Mouse (Mus musculus): Measurements from ENCODE around the gene Kat5. TPM values are rescaled to one million over a fixed set of nuclear protein-coding genes. Genes with fewer than 3 reads are reported as not detected.

The Kat5 gene
- polyA plus RNA-seq, 1 experiment from 2014 or later: 59.3 TPM

DNA sequence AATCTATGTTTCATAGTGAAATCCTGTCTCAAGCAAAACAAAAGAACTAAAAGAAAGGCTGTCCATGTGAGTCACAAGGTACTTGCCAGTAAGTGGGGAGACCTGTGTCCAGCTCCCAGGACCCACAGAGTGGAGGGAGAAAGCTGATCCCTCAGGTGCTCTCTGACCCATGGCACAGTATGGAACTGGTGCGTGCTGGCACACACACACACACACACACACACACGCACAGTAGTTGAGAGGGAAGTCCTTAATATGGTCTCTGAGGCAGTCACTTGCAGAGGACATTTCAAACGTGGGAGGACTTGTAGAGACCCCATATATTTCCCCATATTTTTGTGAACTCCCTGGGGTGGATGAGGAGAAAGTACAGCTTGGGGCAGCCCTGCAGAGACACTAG lies 48.2 kb downstream of the Kat5 start:
- Histone ChIP-seq H3K9me3 (replicated peaks) (no peaks in the 10 kb centered on the region), H3K4me1 (peaks cover 35% of the 10 kb centered on the region), H3K4me3 (no peak overlapping the region), H3K27me3 (ENCODE audit: low read depth, poor library complexity, severe bottlenecking) (peaks cover 99% of the 10 kb centered on the region), H3K36me3 (no peaks in the 10 kb centered on the region), H3K27ac (no peak overlapping the region)
- 61% methylated on average over 3 of the region's 3 CpGs for WGBS
- DNase-seq (ENCODE audit: low spot score): no peak

DNA sequence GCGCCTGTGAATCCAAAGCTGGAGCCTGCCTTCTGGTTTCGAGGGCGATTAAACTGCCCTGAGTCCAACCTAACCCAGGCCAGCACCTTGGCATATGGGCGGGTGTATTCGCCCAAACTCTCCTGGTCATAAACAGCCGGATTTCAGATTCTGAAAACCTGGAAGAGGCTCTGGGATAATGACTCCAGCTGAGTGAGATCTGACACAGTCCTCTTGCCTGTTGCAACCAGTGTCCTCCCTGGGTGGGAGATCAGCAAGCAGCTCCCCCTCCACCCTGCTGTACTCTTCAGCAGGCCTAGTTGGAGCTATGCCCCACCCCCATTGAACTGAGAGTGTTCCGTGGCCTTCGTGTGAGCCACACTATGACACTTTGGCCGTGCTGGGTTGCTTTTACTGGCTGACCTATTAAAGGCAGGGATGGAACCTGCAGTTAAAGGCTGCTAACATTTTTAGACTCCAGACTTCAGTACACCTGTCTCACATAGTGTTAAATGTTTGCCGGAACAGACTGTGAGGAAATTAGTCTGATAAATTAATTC lies 48.7 kb downstream of the Kat5 start:
- DNase-seq (ENCODE audit: low spot score): peak; percentile 46
- Histone ChIP-seq H3K27ac (no peak overlapping the region; the same call in 1 of the 2 replicates), H3K36me3 (no peaks in the 10 kb centered on the region), H3K9me3 (replicated peaks) (no peaks in the 10 kb centered on the region), H3K4me3 (peak overlapping the region; percentile 51; the same call in 1 of the 2 replicates), H3K4me1 (peaks cover 29% of the 10 kb centered on the region), H3K27me3 (ENCODE audit: low read depth, poor library complexity, severe bottlenecking) (peaks cover 99% of the 10 kb centered on the region)
- 17% methylated on average over 10 of the region's 10 CpGs for WGBS

DNA sequence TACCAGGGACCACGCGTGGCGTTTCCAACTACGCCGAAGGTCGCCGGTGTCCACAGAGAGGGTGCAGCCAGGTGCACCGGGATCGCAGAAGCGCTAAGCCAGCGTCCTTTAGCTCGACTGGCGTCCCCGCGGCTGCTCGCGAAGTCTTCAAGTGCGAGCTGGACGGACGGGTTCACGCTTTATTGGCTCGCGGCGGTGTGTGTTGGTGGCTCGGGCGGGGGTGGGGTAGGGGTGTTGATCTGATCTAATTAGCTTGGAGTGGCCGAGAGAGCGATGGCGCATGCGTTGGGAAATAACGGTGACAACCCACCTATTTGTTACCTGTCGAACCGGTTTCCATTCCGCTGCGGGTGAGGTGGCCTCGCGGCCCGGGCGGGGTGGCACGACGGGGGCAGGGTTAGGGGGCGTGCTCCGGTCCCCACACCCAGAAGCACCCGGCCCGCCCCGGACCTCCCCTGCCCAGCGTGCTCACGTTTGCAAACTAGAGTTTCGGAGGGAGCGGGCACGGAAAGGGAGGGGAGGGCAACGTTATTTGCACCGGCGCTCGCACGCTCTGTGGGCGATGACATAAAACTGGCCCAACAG lies 49.5 kb downstream of the Kat5 start, which contains the start of gene Ovol1:
Gene Ovol1 (minus strand): TSS at position 190 of the 585 bp plus-strand sequence.
- Histone ChIP-seq H3K9me3 (replicated peaks) (no peaks in the 10 kb centered on the region), H3K36me3 (no peaks in the 10 kb centered on the region), H3K4me3 (peak within 1 kb of the TSS; percentile 51), H3K4me1 (peaks cover 27% of the 10 kb centered on the region), H3K27me3 (ENCODE audit: low read depth, poor library complexity, severe bottlenecking) (peaks cover 99% of the 10 kb centered on the region), H3K27ac (peak within 1 kb of the TSS; percentile 14; the same call in 1 of the 2 replicates)
- peak; percentile 68 for DNase-seq (ENCODE audit: low spot score)
- whole genome bisulfite sequencing: 1% methylated on average over 57 of the region's 57 CpGs

DNA sequence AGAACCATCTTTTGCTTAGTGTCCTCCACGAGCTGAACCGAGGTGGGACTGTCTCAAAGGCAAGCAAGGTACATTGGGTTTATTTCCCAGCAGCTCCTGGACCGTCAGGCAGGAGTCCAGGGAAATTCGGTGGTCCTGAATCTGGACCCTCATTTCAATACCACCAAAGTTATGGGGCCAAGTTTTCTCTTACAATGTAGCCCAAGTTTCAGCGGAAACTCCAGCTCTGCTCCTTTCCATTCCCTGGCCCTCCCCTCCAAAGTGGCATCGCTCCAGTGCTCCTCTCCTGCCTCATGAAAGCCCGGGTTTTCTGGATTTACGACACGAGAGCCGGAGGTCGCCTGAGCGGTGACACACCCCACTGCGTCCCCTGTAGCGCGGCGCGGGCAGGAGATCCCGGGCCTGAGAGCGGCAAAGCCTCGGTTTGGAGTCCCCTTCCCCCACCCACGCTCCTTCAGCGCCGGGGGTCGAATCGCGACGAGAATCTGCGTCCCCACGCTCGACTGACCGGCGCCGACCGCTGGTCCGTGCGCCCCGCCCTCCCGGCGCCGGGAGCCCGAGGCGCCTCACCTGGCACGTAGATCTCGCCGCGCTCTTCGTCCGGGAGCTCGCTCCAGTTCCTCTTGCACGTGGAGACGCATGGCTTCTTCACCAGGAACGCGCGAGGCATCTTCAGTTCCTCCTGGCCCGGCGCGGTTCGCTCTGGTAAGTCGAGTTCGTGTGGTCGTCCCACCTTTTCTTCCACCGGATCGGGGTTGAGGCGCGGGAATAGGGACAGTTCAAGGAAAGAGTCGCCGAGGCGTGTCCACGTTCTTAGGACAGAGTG lies 50.2 kb downstream of the Kat5 start:
- peak overlapping the region; percentile 51 for H3K4me3 ChIP-seq
- 0 out of 2 replicates have a peak overlapping the region, but pooled peaks have one; percentile 14 for H3K27ac ChIP-seq
- peak; percentile 57 for DNase-seq (ENCODE audit: low spot score)
- H3K4me1 ChIP-seq: peaks cover 27% of the 10 kb centered on the region
- no peaks in the 10 kb centered on the region for H3K36me3 ChIP-seq
- peaks cover 99% of the 10 kb centered on the region for H3K27me3 ChIP-seq (ENCODE audit: low read depth, poor library complexity, severe bottlenecking)
- WGBS: 1% methylated on average over 69 of the region's 69 CpGs
- H3K9me3 ChIP-seq (replicated peaks): no peaks in the 10 kb centered on the region

DNA sequence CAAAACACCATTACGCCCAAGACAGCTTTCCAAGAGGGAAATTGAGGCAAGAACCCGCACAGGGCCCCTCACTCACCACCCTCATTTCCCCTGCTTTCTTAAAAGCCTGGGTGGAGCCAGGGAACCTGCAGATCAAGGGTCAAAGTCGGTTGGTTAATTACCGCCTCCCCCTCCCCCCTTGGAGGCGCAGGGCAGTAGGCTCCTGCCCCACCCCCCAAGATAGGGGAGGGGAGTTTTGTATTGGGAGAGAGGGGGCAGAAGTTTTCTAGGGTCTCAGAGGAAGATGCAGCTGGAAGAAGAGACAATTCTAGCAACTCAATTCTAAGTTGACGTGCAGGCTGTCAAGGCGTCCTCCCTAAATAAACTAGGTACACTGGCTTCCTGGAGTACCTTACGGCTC lies 50.8 kb downstream of the Kat5 start:
- peaks cover 27% of the 10 kb centered on the region for H3K4me1 ChIP-seq
- no peak for DNase-seq (ENCODE audit: low spot score)
- no peaks in the 10 kb centered on the region for H3K36me3 ChIP-seq
- H3K4me3 ChIP-seq: peak overlapping the region; percentile 51
- H3K9me3 ChIP-seq (replicated peaks): no peaks in the 10 kb centered on the region
- 11% methylated on average over 8 of the region's 8 CpGs for WGBS
- no peak overlapping the region for H3K27ac ChIP-seq
- H3K27me3 ChIP-seq (ENCODE audit: low read depth, poor library complexity, severe bottlenecking): peaks cover 98% of the 10 kb centered on the region

DNA sequence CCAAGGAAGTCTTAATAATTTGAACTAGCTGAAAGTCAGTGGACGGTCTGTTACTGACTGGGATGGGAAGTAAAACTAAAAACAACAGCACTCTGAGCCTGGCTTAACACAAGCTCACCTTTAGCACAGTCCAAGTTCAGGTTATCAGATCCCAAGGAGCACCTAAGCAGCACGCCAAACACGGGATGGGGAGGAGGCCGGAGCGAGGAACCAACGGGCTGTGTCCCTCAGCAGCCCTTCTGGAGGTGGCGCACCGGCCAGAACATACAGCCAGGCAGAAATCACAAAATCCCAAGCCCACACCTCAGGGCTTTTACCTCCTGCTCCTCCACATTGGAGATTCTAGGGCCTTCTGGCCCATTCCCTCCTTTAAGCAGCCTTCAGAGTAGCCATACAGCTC lies 51.3 kb downstream of the Kat5 start:
- Histone ChIP-seq H3K4me3 (no peak overlapping the region; the same call in 1 of the 2 replicates), H3K36me3 (no peaks in the 10 kb centered on the region), H3K27me3 (ENCODE audit: low read depth, poor library complexity, severe bottlenecking) (peaks cover 98% of the 10 kb centered on the region), H3K27ac (no peak overlapping the region), H3K9me3 (replicated peaks) (no peaks in the 10 kb centered on the region), H3K4me1 (peaks cover 27% of the 10 kb centered on the region)
- DNase-seq (ENCODE audit: low spot score): no peak
- WGBS: 66% methylated on average over 8 of the region's 8 CpGs

DNA sequence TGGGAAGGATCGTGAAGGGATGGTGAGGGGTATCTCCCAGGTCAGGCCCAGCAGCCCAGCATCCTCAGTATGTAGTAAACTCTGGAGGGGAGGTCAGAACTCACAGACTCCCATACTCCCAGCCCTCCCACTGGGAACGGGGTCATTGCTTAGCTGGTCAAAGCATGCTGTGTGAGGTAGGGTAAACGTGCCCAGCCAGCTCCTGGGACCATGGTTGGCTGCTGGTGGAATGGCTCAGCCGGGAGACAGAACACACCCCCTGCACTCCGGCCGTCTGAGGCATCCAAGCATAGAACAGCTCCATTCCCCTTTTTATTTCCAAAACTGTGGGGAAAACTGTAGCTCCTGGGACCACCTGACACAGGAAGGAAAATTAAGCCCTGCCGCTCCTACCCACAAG lies 51.9 kb downstream of the Kat5 start:
- Histone ChIP-seq H3K36me3 (no peaks in the 10 kb centered on the region), H3K27me3 (ENCODE audit: low read depth, poor library complexity, severe bottlenecking) (peaks cover 96% of the 10 kb centered on the region), H3K4me3 (no peak overlapping the region), H3K4me1 (peaks cover 27% of the 10 kb centered on the region), H3K9me3 (replicated peaks) (no peaks in the 10 kb centered on the region), H3K27ac (no peak overlapping the region)
- DNase-seq (ENCODE audit: low spot score): no peak
- WGBS: 53% methylated on average over 7 of the region's 7 CpGs

DNA sequence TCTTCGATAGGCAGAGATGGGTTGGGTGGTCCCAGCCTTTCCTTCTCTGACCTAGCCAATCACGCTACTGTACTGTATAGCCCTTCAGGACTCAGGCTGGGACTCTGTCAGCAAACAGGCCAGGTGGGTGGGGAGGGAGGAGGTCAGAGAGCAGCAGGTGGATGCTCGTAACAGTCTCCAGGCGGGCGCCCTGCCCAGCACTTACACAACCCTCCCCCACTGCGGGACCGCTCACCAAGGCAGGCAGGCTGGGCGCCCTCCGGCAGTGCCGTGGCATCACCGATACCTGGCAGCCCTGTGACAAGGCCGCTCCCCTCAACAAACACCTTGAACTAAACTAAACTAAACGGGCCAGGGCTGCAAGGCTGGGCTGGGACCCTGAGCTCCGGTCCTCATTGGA lies 55.8 kb downstream of the Kat5 start:
- WGBS: 66% methylated on average over 14 of the region's 14 CpGs
- H3K9me3 ChIP-seq (replicated peaks): no peaks in the 10 kb centered on the region
- H3K27me3 ChIP-seq (ENCODE audit: low read depth, poor library complexity, severe bottlenecking): peaks cover 68% of the 10 kb centered on the region
- no peak overlapping the region for H3K4me3 ChIP-seq
- DNase-seq (ENCODE audit: low spot score): no peak
- H3K4me1 ChIP-seq: peaks cover 4% of the 10 kb centered on the region
- no peaks in the 10 kb centered on the region for H3K36me3 ChIP-seq
- no peak overlapping the region for H3K27ac ChIP-seq

DNA sequence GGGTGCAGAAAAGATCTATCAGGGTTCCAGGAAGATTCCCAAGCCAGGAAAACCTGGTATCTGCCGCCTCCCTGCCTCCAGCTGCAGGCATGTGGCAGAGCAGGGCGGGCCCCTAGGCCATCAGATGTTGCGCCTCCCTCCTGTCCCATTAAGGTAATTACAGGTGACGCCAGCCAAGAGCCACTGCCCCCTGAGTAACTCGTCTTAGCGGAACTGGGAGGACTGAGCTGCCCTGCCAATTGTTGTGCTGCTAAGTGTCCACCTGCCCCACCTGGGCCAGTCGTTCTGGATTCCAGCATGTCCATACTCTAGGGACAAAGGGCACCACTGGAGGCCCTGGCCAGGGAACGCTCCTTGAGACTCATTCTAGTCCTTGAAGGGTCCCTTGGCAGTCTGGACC lies 56.2 kb downstream of the Kat5 start:
- Histone ChIP-seq H3K36me3 (no peaks in the 10 kb centered on the region), H3K27me3 (ENCODE audit: low read depth, poor library complexity, severe bottlenecking) (peaks cover 63% of the 10 kb centered on the region), H3K27ac (no peak overlapping the region), H3K4me1 (peaks cover under 1% of the 10 kb centered on the region; the same call in 1 of the 2 replicates), H3K4me3 (no peak overlapping the region), H3K9me3 (replicated peaks) (no peaks in the 10 kb centered on the region)
- WGBS: 42% methylated on average over 8 of the region's 8 CpGs
- no peak for DNase-seq (ENCODE audit: low spot score)

Other genes starting within 250 kb of the Kat5 start
- gene Eif1ad, start 243.5 kb downstream of the Kat5 start, polyA plus RNA-seq (2016; fragmentation: Nextera tagmentation; extraction: Ambion mirVana): 99.4 and 109 TPM in 2 replicates
- gene Banf1, start 243.1 kb downstream of the Kat5 start, polyA plus RNA-seq (2016; fragmentation: Nextera tagmentation; extraction: Ambion mirVana): 607 and 678 TPM in 2 replicates
- gene Sart1, start 221.5 kb downstream of the Kat5 start, polyA plus RNA-seq (2016; fragmentation: Nextera tagmentation; extraction: Ambion mirVana): 103 and 111 TPM in 2 replicates
- gene Tsga10ip, start 207.7 kb downstream of the Kat5 start, polyA plus RNA-seq (2016; fragmentation: Nextera tagmentation; extraction: Ambion mirVana): not detected in 2 replicates
- 224 and 246 TPM in 2 replicates for gene Drap1, start 185.3 kb downstream of the Kat5 start, polyA plus RNA-seq (2016; fragmentation: Nextera tagmentation; extraction: Ambion mirVana)
- 59.7 and 68.8 TPM in 2 replicates for gene AI837181, start 185.1 kb downstream of the Kat5 start, polyA plus RNA-seq (2016; fragmentation: Nextera tagmentation; extraction: Ambion mirVana)
- not detected in 2 replicates for gene Fosl1, start 162.7 kb downstream of the Kat5 start, polyA plus RNA-seq (2016; fragmentation: Nextera tagmentation; extraction: Ambion mirVana)
- 8.9 and 9.7 TPM in 2 replicates for gene Ccdc85b, start 152.3 kb downstream of the Kat5 start, polyA plus RNA-seq (2016; fragmentation: Nextera tagmentation; extraction: Ambion mirVana)
- gene Fibp, start 149.6 kb downstream of the Kat5 start, polyA plus RNA-seq (2016; fragmentation: Nextera tagmentation; extraction: Ambion mirVana): 111 and 132 TPM in 2 replicates
- gene Ctsw, start 141.7 kb downstream of the Kat5 start, polyA plus RNA-seq (2016; fragmentation: Nextera tagmentation; extraction: Ambion mirVana): 1.6 and 1.9 TPM in 2 replicates
- gene Efemp2, start 136.3 kb downstream of the Kat5 start, polyA plus RNA-seq (2016; fragmentation: Nextera tagmentation; extraction: Ambion mirVana): 85.6 and 99.7 TPM in 2 replicates
- gene Mus81, start 121.8 kb downstream of the Kat5 start, polyA plus RNA-seq (2016; fragmentation: Nextera tagmentation; extraction: Ambion mirVana): 38.2 and 40.4 TPM in 2 replicates
- 3,106 and 3,128 TPM in 2 replicates for gene Cfl1, start 119.8 kb downstream of the Kat5 start, polyA plus RNA-seq (2016; fragmentation: Nextera tagmentation; extraction: Ambion mirVana)
- gene 1700020D05Rik, start 106.5 kb downstream of the Kat5 start, polyA plus RNA-seq (2016; fragmentation: Nextera tagmentation; extraction: Ambion mirVana): not detected in 2 replicates
- gene Snx32, start 99.7 kb downstream of the Kat5 start, polyA plus RNA-seq (2016; fragmentation: Nextera tagmentation; extraction: Ambion mirVana): 4.1 and 7.0 TPM in 2 replicates
- 0.74 and 0.86 TPM in 2 replicates for gene Ovol1, start 49.6 kb downstream of the Kat5 start, polyA plus RNA-seq (2016; fragmentation: Nextera tagmentation; extraction: Ambion mirVana)
- gene Ap5b1, start 42.2 kb downstream of the Kat5 start, polyA plus RNA-seq (2016; fragmentation: Nextera tagmentation; extraction: Ambion mirVana): 1.2 and 1.4 TPM in 2 replicates
- gene Rnaseh2c, start 8.4 kb downstream of the Kat5 start, polyA plus RNA-seq (2016; fragmentation: Nextera tagmentation; extraction: Ambion mirVana): 197 and 205 TPM in 2 replicates
- gene Rela, start 27.2 kb upstream of the Kat5 start, polyA plus RNA-seq (2016; fragmentation: Nextera tagmentation; extraction: Ambion mirVana): 31.5 and 39.6 TPM in 2 replicates
- 35.9 and 38.6 TPM in 2 replicates for gene Sipa1, start 53.5 kb upstream of the Kat5 start, polyA plus RNA-seq (2016; fragmentation: Nextera tagmentation; extraction: Ambion mirVana)
- 35.3 and 42.2 TPM in 2 replicates for gene Map3k11, start 78.5 kb upstream of the Kat5 start, polyA plus RNA-seq (2016; fragmentation: Nextera tagmentation; extraction: Ambion mirVana)
- 31.6 and 34.3 TPM in 2 replicates for gene Pcnx3, start 78.7 kb upstream of the Kat5 start, polyA plus RNA-seq (2016; fragmentation: Nextera tagmentation; extraction: Ambion mirVana)
- not detected in 2 replicates for gene Kcnk7, start 94.1 kb upstream of the Kat5 start, polyA plus RNA-seq (2016; fragmentation: Nextera tagmentation; extraction: Ambion mirVana)
- 8.4 and 9.2 TPM in 2 replicates for gene Ehbp1l1, start 116.1 kb upstream of the Kat5 start, polyA plus RNA-seq (2016; fragmentation: Nextera tagmentation; extraction: Ambion mirVana)
- 158 TPM in 2 replicates for gene Fam89b, start 119.4 kb upstream of the Kat5 start, polyA plus RNA-seq (2016; fragmentation: Nextera tagmentation; extraction: Ambion mirVana)
- gene Ltbp3, start 130.7 kb upstream of the Kat5 start, polyA plus RNA-seq (2016; fragmentation: Nextera tagmentation; extraction: Ambion mirVana): 2.2 and 3.4 TPM in 2 replicates
- 71.6 and 78.5 TPM in 2 replicates for gene Scyl1, start 161.2 kb upstream of the Kat5 start, polyA plus RNA-seq (2016; fragmentation: Nextera tagmentation; extraction: Ambion mirVana)

Data from limb, embryonic 10.5 days (tissue).